Mouse (Mus musculus): ENCODE measurements around the gene Zfp994.

Gene Zfp994

GRCm38 (mm10) chr17:22225422-22226012 lies at the start of gene Zfp994:
Gene Zfp994 (minus strand): TSS chr17:22225616.
- under 1% methylated on average over 23 of the region's 23 CpGs for WGBS

GRCm38 (mm10) chr17:22230701-22231100 lies 5.3 kb upstream of the Zfp994 start:
- WGBS: 69% methylated on average over 19 of the region's 19 CpGs

- WGBS: 4% methylated on average over 3 of the region's 3 CpGs
These were observed 401 bp downstream of the Zfp994 start for GRCm38 (mm10) chr17:22225015-22225414.

GRCm38 (mm10) chr17:22165722-22166294 lies 59.6 kb downstream of the Zfp994 start, which contains the start of gene Zfp947:
Gene Zfp947 (minus strand): TSS chr17:22166190.
- WGBS: under 1% methylated on average over 16 of the region's 16 CpGs

- WGBS: 11% methylated on average over 3 of the region's 3 CpGs
These were observed 60.1 kb downstream of the Zfp994 start for GRCm38 (mm10) chr17:22165304-22165703.

- WGBS: 62% methylated on average over 4 of the region's 4 CpGs
These were observed 71.5 kb downstream of the Zfp994 start for GRCm38 (mm10) chr17:22153951-22154350.
